Mouse (Mus musculus) v-Abl transformed pro-B cells (cell line): ENCODE results near the gene Amph.
"Not testable (repeated sequence)": the region's sequence is repeated elsewhere in the genome, so short reads cannot be mapped to it uniquely, and the experiment has no call there.

Experiments used
- in situ Hi-C, 2 experiments: fragments of 400-800 bp; cut with MboI; formaldehyde crosslinking; loops; one replicate each; pipeline ENCODE4 v1.15.1; 2025; ENCODE audit not compliant: unreplicated experiment in 2 of 2

The Amph gene

GRCm38 (mm10) chr13:19025091-19025688, 77.2 kb downstream of the Amph start:
- in situ Hi-C loops = no loop called here

DNA sequence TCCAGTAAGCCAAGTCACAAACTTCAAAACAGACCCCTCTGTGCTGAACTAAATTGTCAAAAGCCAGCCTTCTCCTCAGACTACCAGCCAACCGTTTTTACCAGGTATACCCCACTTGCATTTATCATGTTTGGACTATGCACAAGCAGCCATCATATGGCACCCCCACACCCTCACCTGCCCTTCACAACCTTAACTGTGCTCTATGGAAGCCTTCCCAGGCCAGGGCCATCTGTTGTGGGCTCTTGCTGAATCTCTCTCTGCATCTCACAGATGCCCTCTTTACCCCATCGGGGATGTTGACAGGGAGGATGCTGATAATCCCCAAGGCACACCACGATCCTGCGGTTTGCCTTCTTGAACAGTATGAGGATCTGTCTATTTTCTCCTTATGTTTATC, 77.9 kb downstream of the Amph start:
- in situ Hi-C loops = no loop called here

GRCm38 (mm10) chr13:19026923-19027322, 78.9 kb downstream of the Amph start:
- in situ Hi-C loops = no loop called here

DNA sequence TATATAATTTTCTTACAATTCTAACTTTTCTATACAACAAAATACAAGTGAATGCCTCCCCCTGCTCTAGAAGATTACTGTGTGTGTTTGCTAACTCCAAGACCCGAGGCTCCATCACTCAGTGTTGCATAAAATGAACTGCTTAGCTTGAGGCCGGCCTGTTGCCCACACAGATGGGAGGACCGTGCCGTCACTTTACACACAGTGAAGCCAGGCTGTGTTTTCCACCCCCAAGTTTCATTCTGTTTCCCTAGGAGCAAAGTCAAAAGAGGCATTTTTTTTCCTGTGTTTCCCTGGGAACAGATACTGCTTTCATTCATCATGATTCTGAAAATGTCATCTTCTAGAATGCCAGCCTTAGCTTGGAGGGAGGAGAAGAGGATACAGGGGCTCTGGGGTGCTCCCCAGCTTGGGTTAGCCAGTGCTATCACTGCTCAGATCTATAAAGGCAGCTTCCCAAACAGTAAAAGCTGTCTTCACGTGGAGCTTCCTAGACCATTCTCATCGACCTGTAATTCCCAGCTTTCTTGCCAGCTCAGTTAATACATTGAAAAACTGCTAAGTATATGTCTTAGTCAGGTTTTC, 79.9 kb downstream of the Amph start:
- in situ Hi-C loops = no loop called here

DNA sequence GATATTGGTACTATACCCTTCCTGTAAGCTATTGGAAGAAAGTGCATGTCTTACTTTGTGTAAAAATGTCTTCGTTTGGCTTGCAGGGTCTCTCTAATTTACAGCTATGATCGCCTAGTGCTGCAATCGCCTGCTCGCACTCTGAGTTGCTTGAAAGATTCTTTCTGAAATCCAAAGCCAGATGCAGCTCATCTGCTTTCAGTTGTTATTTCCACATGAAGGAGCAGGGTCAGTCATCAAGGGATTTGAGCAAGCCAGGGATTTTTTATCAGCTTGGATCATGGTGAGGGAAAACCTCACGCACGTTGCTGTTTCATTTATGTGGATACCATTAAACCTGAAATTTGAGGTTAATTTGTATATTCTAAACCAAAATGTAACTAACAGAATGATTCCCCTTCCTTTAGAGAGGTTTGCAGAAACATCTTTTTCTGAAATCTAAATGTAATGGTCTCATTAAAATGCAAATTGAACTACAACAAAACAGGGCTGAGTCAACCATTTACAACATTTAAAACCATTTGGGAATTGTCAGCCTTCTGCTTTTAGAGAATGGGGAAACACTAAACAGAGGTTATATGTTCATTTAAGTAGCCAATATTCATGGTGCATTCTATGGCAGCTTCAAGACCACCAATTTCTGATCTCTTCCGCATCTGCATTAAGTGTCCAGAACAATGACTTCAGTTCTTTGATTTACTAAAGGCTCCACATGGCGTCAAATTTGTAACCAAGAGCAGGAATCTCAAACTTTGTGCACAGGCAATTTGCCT, 84.1 kb downstream of the Amph start:
- in situ Hi-C loops = no loop called here

- in situ Hi-C loops = no loop called here
These were observed 104.1 kb downstream of the Amph start for GRCm38 (mm10) chr13:19052090-19052489.

DNA sequence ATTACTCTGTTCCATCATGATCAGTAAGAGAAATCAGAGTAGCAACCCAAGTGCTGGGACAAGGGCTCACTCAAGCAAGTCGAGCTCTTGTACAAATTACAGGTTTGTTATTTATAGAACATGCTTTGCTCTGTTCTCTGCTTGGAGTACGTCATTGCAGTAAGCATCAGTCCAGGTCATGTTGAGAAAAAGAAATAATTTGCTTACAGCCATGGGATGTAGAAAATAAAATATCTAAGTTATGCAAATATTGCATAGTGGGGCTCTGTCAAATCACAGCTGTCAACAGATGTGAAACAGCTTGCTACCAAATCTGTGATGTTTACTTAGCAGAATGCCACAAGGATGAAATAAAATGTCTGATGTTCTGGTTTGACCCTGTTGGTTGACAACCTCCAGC, 106.5 kb downstream of the Amph start:
- in situ Hi-C loops = no loop called here

DNA sequence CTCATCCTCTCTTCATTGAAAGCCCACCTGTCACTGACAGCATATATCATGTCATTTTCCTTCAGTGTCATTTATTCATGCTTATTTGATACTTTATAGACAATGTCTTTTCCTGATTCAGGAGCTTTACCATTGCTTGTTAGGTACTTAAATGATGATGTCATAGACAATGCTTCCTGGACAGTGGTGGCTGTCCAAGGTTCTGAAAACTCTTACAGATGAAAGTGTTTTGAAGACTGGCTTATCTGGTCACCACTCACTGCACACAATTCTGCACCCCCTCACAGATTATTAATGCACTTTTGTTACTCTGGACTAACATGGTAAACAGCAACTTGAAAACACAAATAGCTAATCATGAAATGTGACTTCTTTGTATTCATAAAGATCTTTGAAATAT, 124.3 kb downstream of the Amph start:
- in situ Hi-C loops = no loop called here

GRCm38 (mm10) chr13:19077427-19077826, 129.4 kb downstream of the Amph start:
- in situ Hi-C loops = no loop called here

- in situ Hi-C loops = no loop called here
These were observed 133.9 kb downstream of the Amph start for GRCm38 (mm10) chr13:19081932-19082331.

- in situ Hi-C loops = no loop called here
These were observed 146.6 kb downstream of the Amph start for GRCm38 (mm10) chr13:19094571-19094970.

DNA sequence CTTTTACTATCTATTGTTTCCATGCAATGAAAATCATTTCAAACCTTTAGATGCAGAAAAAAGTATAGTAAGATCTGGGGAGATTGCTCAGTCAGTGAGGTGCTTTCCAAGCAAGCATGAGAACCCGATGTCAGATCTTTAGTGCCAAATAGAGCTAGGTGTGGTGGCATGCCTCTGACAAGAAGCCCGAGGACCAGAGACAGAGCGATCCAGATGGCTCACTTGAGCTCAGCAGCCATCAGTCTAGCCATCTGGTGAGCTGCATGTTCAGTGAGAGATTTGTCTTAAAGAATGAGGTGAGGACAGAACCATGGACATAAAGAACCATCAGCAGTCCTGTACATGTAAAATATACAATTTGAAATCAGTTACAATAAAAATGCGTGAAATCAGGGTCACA, 149.1 kb downstream of the Amph start:
- in situ Hi-C loops = no loop called here

GRCm38 (mm10) chr13:19101889-19102402, 153.9 kb downstream of the Amph start:
- in situ Hi-C loops = no loop called here

GRCm38 (mm10) chr13:19106418-19106817, 158.4 kb downstream of the Amph start:
- in situ Hi-C loops = no loop called here

- in situ Hi-C loops = no loop called here
These were observed 161.3 kb downstream of the Amph start for GRCm38 (mm10) chr13:19109331-19109730.

DNA sequence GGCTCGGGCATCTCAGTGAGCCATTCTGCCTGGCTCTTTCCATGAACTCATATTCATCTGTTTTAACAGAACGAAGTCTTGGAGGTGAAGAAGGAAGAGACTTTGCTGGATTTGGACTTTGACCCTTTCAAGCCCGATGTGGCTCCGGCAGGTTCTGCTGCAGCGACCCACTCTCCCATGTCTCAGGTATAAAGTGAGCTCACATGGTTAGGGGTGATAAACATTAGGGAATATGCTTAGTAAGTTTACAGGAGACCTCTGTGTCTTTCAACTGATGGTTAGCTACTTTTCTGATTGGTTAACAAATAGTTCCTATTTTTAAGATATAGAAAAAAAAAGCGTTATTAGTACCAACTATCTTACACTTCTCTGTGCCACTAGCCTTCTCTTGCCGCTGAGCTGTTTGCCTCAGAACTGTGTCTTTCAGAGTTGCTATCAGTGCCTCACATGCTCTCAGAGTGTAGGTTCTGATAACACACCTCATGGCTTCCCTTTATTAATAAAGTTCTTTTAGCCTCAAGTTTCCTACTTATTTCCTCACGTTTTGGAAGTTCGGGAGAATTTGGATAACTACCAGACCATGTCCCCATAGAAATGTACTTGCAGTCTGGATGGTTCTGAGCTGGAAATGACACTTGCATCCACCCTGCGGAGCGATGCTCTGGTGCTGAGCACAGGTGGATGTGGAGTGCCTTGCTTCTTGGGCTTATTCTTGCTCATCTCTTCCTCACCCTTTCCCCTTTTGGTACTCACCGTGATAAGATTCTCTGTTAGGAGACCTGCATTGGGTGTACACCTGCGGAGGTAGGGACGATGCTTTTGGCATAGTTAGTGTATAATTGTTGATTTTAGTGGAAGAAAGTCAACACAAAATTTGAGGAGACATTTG, 165.3 kb downstream of the Amph start:
- in situ Hi-C loops = no loop called here

- in situ Hi-C loops = not testable (repeated sequence)
These were observed 166.8 kb downstream of the Amph start for GRCm38 (mm10) chr13:19114761-19115160.

GRCm38 (mm10) chr13:19126912-19127552, 179.0 kb downstream of the Amph start:
- in situ Hi-C loops = loop anchor here (10.0 to 25.0 kb wide), 4 partner anchors 290 to 1082 kb away; partner anchors contain the start of gene Vps41 (in 1 of the 2)

GRCm38 (mm10) chr13:19133833-19134232, 185.8 kb downstream of the Amph start:
- in situ Hi-C loops = loop anchor here (10.0 to 25.0 kb wide), 4 partner anchors 297 to 1079 kb away; partner anchors contain the start of gene Vps41 (in 1 of the 2)

GRCm38 (mm10) chr13:19137212-19137611, 189.2 kb downstream of the Amph start:
- in situ Hi-C loops = loop anchor here (10.0 to 25.0 kb wide), 4 partner anchors 300 to 1082 kb away; partner anchors contain the start of gene Vps41 (in 1 of the 2)
